Mouse (Mus musculus) erythroblast, embryonic 14.5 days (primary cell): Measurements from ENCODE around the gene Gm17657. TPM values are rescaled to one million over a fixed set of nuclear protein-coding genes. Genes with fewer than 3 reads are reported as not detected.
"Not testable (repeated sequence)": the region's sequence is repeated elsewhere in the genome, so short reads cannot be mapped to it uniquely, and the experiment has no call there.

Source experiments
- H3K27me3 ChIP-seq: 2 replicates; pipeline ENCODE4 v1.6.1; 2012; ENCODE audit warnings: inconsistent platforms; ENCODE audit not compliant: control insufficient read depth
- H3K36me3 ChIP-seq: 2 replicates; pipeline ENCODE4 v1.6.1; 2012; ENCODE audit warnings: mild to moderate bottlenecking, inconsistent platforms; ENCODE audit not compliant: control insufficient read depth
- H3K4me1 ChIP-seq: 2 replicates; pipeline ENCODE4 v1.6.1; 2012; ENCODE audit warnings: inconsistent platforms; ENCODE audit not compliant: control insufficient read depth
- H3K4me3 ChIP-seq: replicated peaks from 2 replicates; pipeline ENCODE3; 2012; ENCODE audit warnings: moderate library complexity, mild to moderate bottlenecking, inconsistent platforms
- H3K9me3 ChIP-seq: 2 replicates; pipeline ENCODE4 v1.6.1; 2012; ENCODE audit warnings: low read length, inconsistent platforms, mixed read lengths; ENCODE audit not compliant: control insufficient read depth
- GATA1 ChIP-seq: IDR thresholded peaks from 2 replicates; pipeline ENCODE4 v1.6.1; 2012; ENCODE audit warnings: low read length, inconsistent platforms, mixed read lengths
- TAL1 ChIP-seq: IDR thresholded peaks from 3 replicates; pipeline ENCODE4 v1.6.1; 2012; ENCODE audit warnings: low read length, inconsistent platforms, mixed read lengths
- polyA plus RNA-seq: library from polyadenylated mRNA; stranded (reverse); fragments of >175 nt; gene quantifications from 2 replicates; pipeline ENCODE4 v1.2.3, GENCODE M21; 2012

The Gm17657 gene
- polyA plus RNA-seq, 1 experiment: not detected

DNA sequence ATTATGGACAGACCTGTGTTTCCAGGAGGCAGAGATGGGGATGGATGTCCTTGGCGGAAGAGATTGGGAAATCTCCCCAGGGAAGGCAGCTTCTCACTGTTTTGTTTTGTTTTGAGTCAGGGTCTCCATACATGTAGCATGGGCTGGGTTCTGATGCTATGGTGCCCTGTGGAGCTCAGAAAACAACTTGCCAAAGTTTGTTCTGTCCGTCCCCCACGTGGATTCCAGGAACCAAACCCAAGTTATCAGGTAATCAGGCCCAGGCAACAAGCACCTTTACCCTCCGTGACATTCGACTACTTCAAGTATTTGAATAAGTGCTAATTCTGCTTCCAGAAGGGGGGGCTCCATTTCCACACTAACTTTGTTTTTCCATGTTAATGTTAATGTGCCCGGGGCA lies 49.9 kb downstream of the Gm17657 start:
- Histone ChIP-seq H3K4me1 (peaks cover 91% of the 10 kb centered on the region), H3K9me3 (peaks cover 4% of the 10 kb centered on the region), H3K36me3 (peaks cover 40% of the 10 kb centered on the region), H3K4me3 (peak overlapping the region; percentile 50), H3K27me3 (no peaks in the 10 kb centered on the region)
- TF ChIP-seq GATA1 (peak; percentile 62), TAL1 (no peak)

DNA sequence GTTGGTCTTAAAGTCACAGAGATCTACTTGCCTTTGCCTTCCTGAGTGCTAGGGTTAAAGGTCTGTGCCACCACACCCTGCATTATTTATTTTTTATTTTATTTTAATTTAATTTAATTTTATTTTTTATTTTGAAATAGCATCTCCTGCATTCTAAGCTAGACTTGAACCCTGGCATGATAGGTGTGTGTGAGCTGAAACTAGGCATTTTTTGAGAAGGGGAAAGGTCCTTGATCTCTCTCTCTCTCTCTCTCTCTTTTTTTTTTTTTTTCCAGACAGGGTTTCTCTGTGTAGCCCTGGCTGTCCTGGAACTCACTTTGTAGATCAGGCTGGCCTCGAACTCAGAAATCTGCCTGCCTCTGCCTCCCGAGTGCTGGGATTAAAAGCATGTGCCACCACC lies 50.5 kb downstream of the Gm17657 start:
- not testable (repeated sequence) for H3K27me3 ChIP-seq, H3K9me3 ChIP-seq
- Histone ChIP-seq H3K4me3 (peak overlapping the region; percentile 50), H3K4me1 (peaks cover 91% of the 10 kb centered on the region), H3K36me3 (peaks cover 42% of the 10 kb centered on the region)

DNA sequence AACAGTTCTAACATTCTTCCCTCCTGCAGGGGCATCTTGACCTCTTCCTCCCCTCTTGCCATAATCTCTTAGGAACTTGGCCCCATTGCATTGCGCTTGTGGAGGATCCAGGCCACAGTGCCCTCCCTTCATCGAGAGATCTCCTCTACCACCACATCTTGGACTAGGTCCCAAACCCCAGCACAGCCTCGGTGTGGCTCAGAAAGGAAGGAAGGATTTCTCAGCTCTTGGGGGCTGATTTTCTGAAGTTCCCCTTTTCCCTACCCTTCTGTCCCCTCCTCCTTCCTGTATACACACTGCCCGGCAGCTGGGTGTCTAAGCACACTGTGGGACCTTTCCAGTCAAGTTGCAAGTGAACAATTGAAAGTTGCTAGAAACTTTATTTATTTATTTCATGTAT lies 51.4 kb downstream of the Gm17657 start:
- peak overlapping the region; percentile 1 for H3K4me3 ChIP-seq
- H3K4me1 ChIP-seq: peaks cover 91% of the 10 kb centered on the region
- peaks cover 48% of the 10 kb centered on the region for H3K36me3 ChIP-seq
- H3K9me3 ChIP-seq: no peaks in the 10 kb centered on the region
- no peaks in the 10 kb centered on the region for H3K27me3 ChIP-seq
- no peak for TF ChIP-seq TAL1
- no peak for TF ChIP-seq GATA1

DNA sequence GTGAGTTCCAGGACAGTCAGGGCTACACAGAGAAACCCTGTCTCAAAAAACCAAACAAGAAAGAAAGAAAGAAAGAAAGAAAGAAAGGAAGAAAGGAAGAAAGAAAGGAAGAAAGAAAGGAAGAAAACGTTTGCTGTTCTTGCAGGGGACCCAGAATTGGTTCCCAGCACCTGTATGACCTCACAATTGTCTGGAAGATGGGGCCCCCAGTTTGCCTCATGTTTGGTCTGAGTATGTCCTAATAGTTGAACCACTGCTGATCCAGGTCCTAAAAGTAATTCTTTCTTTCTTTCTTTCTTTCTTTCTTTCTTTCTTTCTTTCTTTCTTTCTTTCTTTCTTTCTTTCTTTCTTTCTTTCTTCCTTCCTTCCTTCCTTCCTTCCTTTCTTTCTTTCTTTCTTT lies 52.0 kb downstream of the Gm17657 start:
- H3K4me3 ChIP-seq, H3K9me3 ChIP-seq: not testable (repeated sequence)

DNA sequence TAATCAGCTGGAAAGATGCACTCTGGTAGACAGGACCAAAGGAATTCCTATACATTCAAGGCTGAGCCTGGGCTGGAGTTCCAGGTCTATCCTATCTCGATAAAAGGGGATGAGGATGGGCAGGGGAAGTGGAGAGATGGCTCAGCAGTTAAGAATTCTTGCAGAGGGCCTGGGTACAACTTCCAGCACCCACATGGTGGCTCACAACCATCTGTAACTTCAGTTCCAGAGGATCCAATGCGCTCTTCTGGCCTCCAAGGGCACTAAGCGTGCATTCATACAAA lies 52.4 kb downstream of the Gm17657 start:
- Histone ChIP-seq H3K9me3 (no peaks in the 10 kb centered on the region), H3K36me3 (peaks cover 58% of the 10 kb centered on the region), H3K4me3 (no peak overlapping the region), H3K4me1 (peaks cover 83% of the 10 kb centered on the region), H3K27me3 (no peaks in the 10 kb centered on the region)
- TF ChIP-seq GATA1: no peak

More for the DNA sequence above, 52.0 kb downstream of the Gm17657 start:
- not testable (repeated sequence) for H3K27me3 ChIP-seq
- H3K4me1 ChIP-seq: peaks cover 87% of the 10 kb centered on the region
- peaks cover 53% of the 10 kb centered on the region for H3K36me3 ChIP-seq

DNA sequence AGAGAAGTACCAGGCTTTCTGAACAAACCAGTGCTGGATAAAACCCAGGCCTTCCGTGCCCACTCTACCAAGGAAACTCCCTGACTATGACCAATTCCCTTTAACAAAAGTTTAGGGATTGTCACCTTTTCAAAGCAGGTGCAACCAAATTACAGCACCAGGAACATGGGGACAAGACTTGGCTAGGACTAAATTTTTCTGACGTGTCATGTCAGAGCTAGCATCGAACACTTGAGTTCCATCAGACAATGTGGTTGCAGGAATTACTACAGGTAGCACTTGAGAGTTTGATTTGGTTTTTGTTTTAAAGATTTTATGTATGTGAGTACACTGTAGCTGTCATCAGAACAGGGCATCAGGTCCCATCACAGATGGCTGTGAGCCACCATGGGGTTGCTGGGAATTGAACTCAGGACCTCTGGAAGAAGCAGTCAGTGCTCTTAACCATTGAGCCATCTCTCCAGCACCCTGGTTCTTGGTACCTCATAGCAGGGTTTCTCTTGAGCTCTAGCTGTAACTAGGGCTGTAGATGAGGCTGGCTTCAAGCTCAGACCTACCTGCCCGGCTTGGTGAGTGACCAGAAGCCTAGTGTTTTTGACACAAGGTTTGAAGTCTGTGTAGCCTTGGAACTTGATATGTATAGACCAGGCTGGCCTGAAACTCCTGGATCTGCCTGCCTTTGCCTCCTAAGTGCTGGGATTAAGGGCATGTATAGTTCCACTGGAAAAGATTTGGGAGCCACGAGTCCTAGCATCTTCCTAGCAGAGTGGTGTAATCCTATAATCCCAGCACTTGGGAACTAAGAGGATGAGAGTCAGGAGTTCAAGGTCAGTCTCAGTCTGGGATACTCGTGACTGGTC lies 53.0 kb downstream of the Gm17657 start:
- peaks cover 64% of the 10 kb centered on the region for H3K36me3 ChIP-seq

DNA sequence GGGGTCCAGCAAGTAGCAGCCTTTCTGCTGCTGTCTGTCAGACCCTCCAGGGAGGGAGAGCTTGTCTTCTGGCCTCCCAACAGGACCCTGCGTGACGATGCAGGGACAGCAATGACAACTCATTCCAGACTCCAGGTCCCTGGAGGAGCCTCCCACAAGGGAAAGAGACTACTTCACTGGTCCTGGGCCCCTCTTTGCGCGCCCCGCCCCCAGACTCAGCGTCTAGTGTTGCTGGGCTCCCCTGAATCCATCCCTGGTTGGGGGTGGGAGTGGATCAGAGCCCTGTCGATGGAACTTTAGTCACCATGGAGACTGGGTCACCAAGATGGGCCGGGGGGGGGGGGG lies 54.7 kb downstream of the Gm17657 start:
- H3K4me1 ChIP-seq: peaks cover 62% of the 10 kb centered on the region
- H3K9me3 ChIP-seq: peaks cover 2% of the 10 kb centered on the region; the same call in 1 of the 2 replicates
- no peaks in the 10 kb centered on the region for H3K27me3 ChIP-seq
- H3K4me3 ChIP-seq: peak overlapping the region; percentile 79
- peaks cover 72% of the 10 kb centered on the region for H3K36me3 ChIP-seq
- TF ChIP-seq GATA1 (no peak), TAL1 (no peak)

More for the DNA sequence above, 53.0 kb downstream of the Gm17657 start:
- TF ChIP-seq GATA1: no peak
- TF ChIP-seq TAL1: no peak
- Histone ChIP-seq H3K4me1 (peaks cover 77% of the 10 kb centered on the region), H3K9me3 (peaks cover 2% of the 10 kb centered on the region; the same call in 1 of the 2 replicates), H3K27me3 (no peaks in the 10 kb centered on the region), H3K4me3 (peak overlapping the region; percentile 24)

DNA sequence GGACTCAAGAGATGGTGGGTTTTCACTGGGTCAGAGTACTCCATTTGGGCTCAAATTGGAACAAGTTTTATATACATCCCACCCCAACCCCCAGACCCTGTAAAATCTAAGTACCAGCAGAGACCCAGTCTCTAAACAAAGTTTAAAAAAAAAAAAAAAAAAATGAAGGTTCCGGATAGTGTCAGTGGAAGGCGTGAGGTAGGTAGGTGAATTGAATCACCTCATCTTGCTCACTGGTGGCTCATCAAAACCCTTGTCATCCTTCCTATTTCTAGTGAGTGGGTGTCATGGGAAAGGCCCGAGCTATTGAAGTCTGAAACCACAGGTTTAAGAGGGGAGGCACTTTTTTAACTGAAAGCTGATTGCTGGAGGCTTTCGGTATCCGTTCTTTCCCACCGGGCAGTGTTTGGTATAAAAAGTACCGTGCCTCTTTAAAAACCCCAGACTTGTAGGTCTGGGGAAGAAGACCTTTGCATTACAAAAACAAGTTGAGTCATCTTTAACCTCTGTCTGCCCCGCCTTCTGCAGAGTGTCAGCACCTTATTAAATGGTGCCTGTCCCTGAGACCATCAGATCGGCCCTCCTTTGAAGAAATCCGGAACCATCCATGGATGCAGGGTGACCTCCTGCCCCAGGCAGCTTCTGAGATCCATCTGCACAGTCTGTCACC lies 55.2 kb downstream of the Gm17657 start:
- TF ChIP-seq TAL1 (no peak), GATA1 (no peak)
- H3K4me1 ChIP-seq: peaks cover 62% of the 10 kb centered on the region

DNA sequence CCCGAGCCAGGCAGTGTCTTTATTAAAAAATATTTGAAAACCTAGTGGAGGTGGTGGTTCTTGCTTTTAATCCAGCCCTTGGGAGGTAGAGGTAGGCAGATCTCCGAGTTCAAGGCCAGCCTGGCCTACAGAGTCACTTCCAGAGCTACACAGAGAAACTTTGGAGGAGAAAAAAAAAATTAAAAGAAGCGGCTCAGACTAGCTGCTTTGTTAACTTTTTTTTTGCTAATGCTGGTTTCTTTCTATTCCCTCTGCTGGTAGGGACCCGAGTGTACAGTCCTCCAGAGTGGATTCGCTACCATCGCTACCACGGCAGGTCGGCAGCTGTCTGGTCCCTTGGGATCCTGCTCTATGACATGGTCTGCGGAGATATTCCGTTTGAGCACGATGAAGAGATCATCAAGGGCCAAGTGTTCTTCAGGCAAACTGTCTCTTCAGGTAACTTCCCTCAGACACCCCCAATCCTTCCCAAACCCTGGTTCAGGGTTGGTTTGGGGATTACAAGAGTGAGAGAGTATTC lies 55.9 kb downstream of the Gm17657 start:
- peaks cover 73% of the 10 kb centered on the region for H3K36me3 ChIP-seq
- peaks cover 62% of the 10 kb centered on the region for H3K4me1 ChIP-seq
- no peaks in the 10 kb centered on the region for H3K27me3 ChIP-seq
- no peak for TF ChIP-seq TAL1
- TF ChIP-seq GATA1: no peak
- peaks cover 2% of the 10 kb centered on the region; the same call in 1 of the 2 replicates for H3K9me3 ChIP-seq
- H3K4me3 ChIP-seq: peak overlapping the region; percentile 79

More for the DNA sequence above, 55.2 kb downstream of the Gm17657 start:
- Histone ChIP-seq H3K9me3 (peaks cover 2% of the 10 kb centered on the region; the same call in 1 of the 2 replicates), H3K27me3 (no peaks in the 10 kb centered on the region), H3K36me3 (peaks cover 72% of the 10 kb centered on the region), H3K4me3 (peak overlapping the region; percentile 79)
